Mouse (Mus musculus) left cerebral cortex, adult 9 months (tissue): ENCODE results near the gene Hnrnpa0.
"Not testable (repeated sequence)": the region's sequence is repeated elsewhere in the genome, so short reads cannot be mapped to it uniquely, and the experiment has no call there.

Experiments used
- DNase-seq, 2 experiments: peaks; one replicate each; pipeline ENCODE4 v3.0.0; 2022; ENCODE audit warnings: low spot score in 2 of 2

The Hnrnpa0 gene

GRCm38 (mm10) chr13:58128396-58128767 lies at the start of gene Hnrnpa0:
Hnrnpa0 (minus strand) TSS chr13:58128556.
- DNase-seq = peak; percentile 76 to 88

GRCm38 (mm10) chr13:58177511-58178208 lies 49.3 kb upstream of the Hnrnpa0 start:
- peak; percentile 99 to 100 for DNase-seq

- no peak for DNase-seq
These were observed 47.7 kb upstream of the Hnrnpa0 start for GRCm38 (mm10) chr13:58176105-58176504.

- DNase-seq = no peak
These were observed 39.8 kb upstream of the Hnrnpa0 start for GRCm38 (mm10) chr13:58168119-58168518.

- DNase-seq = no peak
These were observed 35.0 kb upstream of the Hnrnpa0 start for GRCm38 (mm10) chr13:58163343-58163742.

- DNase-seq = no peak
These were observed 32.4 kb upstream of the Hnrnpa0 start for GRCm38 (mm10) chr13:58160761-58161160.

- DNase-seq = peak; percentile 77 to 93
These were observed 29.9 kb upstream of the Hnrnpa0 start for GRCm38 (mm10) chr13:58158099-58158912.

GRCm38 (mm10) chr13:58157447-58158098 lies 29.2 kb upstream of the Hnrnpa0 start, which contains the start of gene Idnk:
Idnk (plus strand) TSS chr13:58157649.
- peak in 1 of 2 experiments; percentile 73 for DNase-seq

- peak in 1 of 2 experiments; percentile 13 for DNase-seq
These were observed 28.7 kb upstream of the Hnrnpa0 start for GRCm38 (mm10) chr13:58157036-58157435.

- DNase-seq = no peak
These were observed 27.7 kb upstream of the Hnrnpa0 start for GRCm38 (mm10) chr13:58156031-58156430.

GRCm38 (mm10) chr13:58150442-58150841 lies 22.1 kb upstream of the Hnrnpa0 start:
- no peak for DNase-seq

GRCm38 (mm10) chr13:58149629-58150028 lies 21.3 kb upstream of the Hnrnpa0 start:
- no peak for DNase-seq

GRCm38 (mm10) chr13:58149033-58149558 lies 20.7 kb upstream of the Hnrnpa0 start:
- DNase-seq = no peak

- DNase-seq = peak in 1 of 2 experiments; percentile 39
These were observed 20.0 kb upstream of the Hnrnpa0 start for GRCm38 (mm10) chr13:58148256-58148831.

GRCm38 (mm10) chr13:58147760-58148159 lies 19.4 kb upstream of the Hnrnpa0 start:
- DNase-seq = no peak

GRCm38 (mm10) chr13:58146603-58147002 lies 18.2 kb upstream of the Hnrnpa0 start:
- DNase-seq = not testable (repeated sequence)

GRCm38 (mm10) chr13:58131692-58132091 lies 3.3 kb upstream of the Hnrnpa0 start:
- DNase-seq = no peak

- DNase-seq = no peak
These were observed 1.4 kb upstream of the Hnrnpa0 start for GRCm38 (mm10) chr13:58129687-58130246.

- peak; percentile 89 to 94 for DNase-seq
These were observed 664 bp upstream of the Hnrnpa0 start for GRCm38 (mm10) chr13:58128768-58129671.

- DNase-seq = peak in 1 of 2 experiments; percentile 65
These were observed 492 bp downstream of the Hnrnpa0 start for GRCm38 (mm10) chr13:58127766-58128361.
